Mouse (Mus musculus) CH12.LX (cell line): ENCODE results near the gene Arl8a.
A peak's percentile ranks its signal among the peaks of the same experiment; 100 is the strongest.

Experiments
- BHLHE40 ChIP-seq: IDR thresholded peaks from 2 replicates; pipeline ENCODE4 v1.6.1; 2011; ENCODE audit warnings: mild to moderate bottlenecking, low read depth, low read length, improper control_type of control experiment
- CHD1 ChIP-seq: IDR thresholded peaks from 2 replicates; pipeline ENCODE4 v1.6.1; 2012; ENCODE audit warnings: low read depth, low read length, improper control_type of control experiment, inconsistent platforms
- CTCF ChIP-seq, 2 experiments: IDR thresholded peaks in 1 of 2; conservative IDR thresholded peaks in 1 of 2; 2 replicates each; pipeline ENCODE4 v1.5.1; 2011 to 2012; ENCODE audit warnings: low read depth in 2 of 2, low read length in 2 of 2, improper control_type of control experiment in 1 of 2, inconsistent platforms in 1 of 2, mild to moderate bottlenecking in 1 of 2, moderate library complexity in 1 of 2
- E2F4 ChIP-seq: IDR thresholded peaks from 2 replicates; pipeline ENCODE4 v1.6.1; 2011; ENCODE audit warnings: low read depth, low read length, improper control_type of control experiment; ENCODE audit not compliant: insufficient replicate concordance
- ELF1 ChIP-seq: IDR thresholded peaks from 2 replicates; pipeline ENCODE4 v1.6.1; 2014; ENCODE audit warnings: low read depth, mild to moderate bottlenecking, inconsistent platforms, low read length, improper control_type of control experiment
- GABPA ChIP-seq: IDR thresholded peaks from 2 replicates; pipeline ENCODE4 v1.6.1; 2012; ENCODE audit warnings: low read depth, low read length, improper control_type of control experiment, inconsistent platforms; ENCODE audit not compliant: insufficient replicate concordance
- HCFC1 ChIP-seq: IDR thresholded peaks from 2 replicates; pipeline ENCODE4 v1.6.1; 2012; ENCODE audit warnings: low read depth, mild to moderate bottlenecking, inconsistent platforms, low read length, improper control_type of control experiment
- MAX ChIP-seq: IDR thresholded peaks from 2 replicates; pipeline ENCODE4 v1.6.1; 2011; ENCODE audit warnings: low read length, improper control_type of control experiment
- MEF2A ChIP-seq: IDR thresholded peaks from 2 replicates; pipeline ENCODE4 v1.6.1; 2014; ENCODE audit warnings: low read depth, mild to moderate bottlenecking, inconsistent platforms, low read length, improper control_type of control experiment, borderline replicate concordance
- POLR2A ChIP-seq: IDR thresholded peaks from 2 replicates; pipeline ENCODE4 v1.6.1; 2011; ENCODE audit warnings: low read depth, mild to moderate bottlenecking, improper control_type of control experiment, low read length
- POLR2AphosphoS2 ChIP-seq: IDR thresholded peaks from 2 replicates; pipeline ENCODE4 v1.6.1; 2011; ENCODE audit warnings: low read depth, low read length, improper control_type of control experiment

DNA sequence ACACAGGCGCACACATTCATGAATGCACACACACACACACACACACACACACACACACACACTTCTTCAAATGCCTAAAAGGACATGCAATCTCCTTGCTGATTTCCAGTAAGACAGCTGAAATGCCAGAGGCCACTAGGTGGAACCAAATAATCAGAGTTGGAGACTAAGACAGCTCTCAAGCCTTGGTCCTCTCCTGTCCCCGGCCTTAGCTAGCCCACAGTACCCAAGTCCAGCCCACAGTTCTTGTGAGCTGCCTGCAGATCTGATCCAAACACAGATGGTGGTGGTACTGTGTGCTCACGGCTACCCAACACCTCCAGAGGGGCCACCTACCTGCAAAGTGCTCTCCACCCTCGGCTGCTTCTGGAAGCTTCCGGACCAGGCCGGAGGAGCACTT is 25.4 kb downstream of the Arl8a start:
- TF ChIP-seq POLR2A (no peak), ELF1 (no peak), CTCF (conservative IDR thresholded peaks at IDR 0.05 in 1 of 2, IDR thresholded peaks at IDR 0.05 in 1 of 2; ENCODE audit: low read depth in 2 of 2, low read length in 2 of 2) (peak; percentile 47 to 96; a peak in 3 of 4 replicates), MAX (no peak), CHD1 (no peak), MEF2A (no peak), POLR2AphosphoS2 (no peak), BHLHE40 (no peak), GABPA (no peak), HCFC1 (no peak), E2F4 (no peak)
